Mouse (Mus musculus) limb, embryonic 13.5 days (tissue): ENCODE measurements around the gene Cd151. TPM values are rescaled to one million over a fixed set of nuclear protein-coding genes. Genes with fewer than 3 reads are reported as not detected.

Experiments used
- ATAC-seq: fragments of 200-750 bp; cut with Nextera tagmentation; 2 replicates; pipeline ENCODE4 v1.8.0; 2017; ENCODE audit warnings: low read depth, moderate number of reproducible peaks, moderate TSS enrichment; ENCODE audit not compliant: low FRiP score
- H3K27ac ChIP-seq: fragments of 300-500 bp; sonication (generic); 2 replicates; pipeline ENCODE4 v1.5.1; 2015; ENCODE audit warnings: inconsistent platforms, mild to moderate bottlenecking, moderate library complexity
- H3K27me3 ChIP-seq: fragments of 300-500 bp; sonication (generic); 2 replicates; pipeline ENCODE4 v1.6.1; 2015; ENCODE audit warnings: mild to moderate bottlenecking, inconsistent platforms
- H3K36me3 ChIP-seq: fragments of 300-500 bp; sonication (generic); 2 replicates; pipeline ENCODE4 v1.6.1; 2015; ENCODE audit warnings: inconsistent platforms, mild to moderate bottlenecking, moderate library complexity
- H3K4me1 ChIP-seq: fragments of 300-500 bp; sonication (generic); 2 replicates; pipeline ENCODE4 v1.6.1; 2015; ENCODE audit warnings: inconsistent platforms
- H3K4me2 ChIP-seq: fragments of 300-500 bp; sonication (generic); replicated peaks from 2 replicates; pipeline ENCODE4 v1.6.1; 2015; ENCODE audit warnings: inconsistent platforms, mild to moderate bottlenecking, moderate library complexity
- H3K4me3 ChIP-seq: fragments of 300-500 bp; sonication (generic); 2 replicates; pipeline ENCODE4 v1.5.1; 2015; ENCODE audit warnings: moderate library complexity, mild to moderate bottlenecking, inconsistent platforms
- H3K9ac ChIP-seq: fragments of 300-500 bp; sonication (generic); 2 replicates; pipeline ENCODE4 v1.6.1; 2015; ENCODE audit warnings: mild to moderate bottlenecking, inconsistent platforms
- H3K9me3 ChIP-seq: fragments of 300-500 bp; sonication (generic); 2 replicates; pipeline ENCODE4 v1.6.1; 2016; ENCODE audit warnings: inconsistent platforms
- WGBS: fragments of 180-500 bp; shearing (Covaris S2); methylation state at CpG from one replicate; pipeline ENCODE4 v1.1.7; 2015; 5-methylcytosine and 5-hydroxymethylcytosine counted together
- polyA plus RNA-seq: library from polyadenylated mRNA; unstranded; fragments of >200 nt; fragmentation: Nextera tagmentation; extraction: Ambion mirVana; gene quantifications from 2 replicates; pipeline ENCODE4 v1.2.1, GENCODE M21; 2015

Gene Cd151
- polyA plus RNA-seq, 1 experiment from 2014 or later: 14.6 TPM

DNA sequence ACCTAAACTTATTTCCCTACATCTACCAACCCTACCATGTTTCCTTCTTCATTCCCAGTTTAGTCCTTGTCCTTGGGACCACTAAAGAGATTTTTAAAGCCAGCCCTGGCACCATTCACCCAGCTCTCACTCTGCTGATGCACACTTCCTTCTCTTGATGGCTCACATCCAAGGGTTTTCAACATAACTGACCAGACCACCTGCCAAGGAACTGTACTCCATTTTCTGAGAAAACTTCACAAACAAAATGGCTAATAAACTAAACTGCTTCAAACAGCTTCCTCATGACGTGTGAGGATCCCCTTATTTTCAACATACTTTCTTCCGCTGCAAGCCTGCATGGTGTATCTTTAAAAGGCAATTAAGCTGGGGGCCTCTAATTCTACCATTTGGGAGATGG is 13.6 kb upstream of the Cd151 start:
- 57% methylated on average over 2 of the region's 2 CpGs for WGBS
- Histone ChIP-seq H3K36me3 (peaks cover 38% of the 10 kb centered on the region), H3K9me3 (no peaks in the 10 kb centered on the region), H3K4me1 (peaks cover 14% of the 10 kb centered on the region), H3K27me3 (peaks cover 5% of the 10 kb centered on the region; the same call in 1 of the 2 replicates), H3K27ac (no peak overlapping the region), H3K9ac (no peak overlapping the region), H3K4me2 (no peak overlapping the region), H3K4me3 (no peak overlapping the region)
- no peak for ATAC-seq

DNA sequence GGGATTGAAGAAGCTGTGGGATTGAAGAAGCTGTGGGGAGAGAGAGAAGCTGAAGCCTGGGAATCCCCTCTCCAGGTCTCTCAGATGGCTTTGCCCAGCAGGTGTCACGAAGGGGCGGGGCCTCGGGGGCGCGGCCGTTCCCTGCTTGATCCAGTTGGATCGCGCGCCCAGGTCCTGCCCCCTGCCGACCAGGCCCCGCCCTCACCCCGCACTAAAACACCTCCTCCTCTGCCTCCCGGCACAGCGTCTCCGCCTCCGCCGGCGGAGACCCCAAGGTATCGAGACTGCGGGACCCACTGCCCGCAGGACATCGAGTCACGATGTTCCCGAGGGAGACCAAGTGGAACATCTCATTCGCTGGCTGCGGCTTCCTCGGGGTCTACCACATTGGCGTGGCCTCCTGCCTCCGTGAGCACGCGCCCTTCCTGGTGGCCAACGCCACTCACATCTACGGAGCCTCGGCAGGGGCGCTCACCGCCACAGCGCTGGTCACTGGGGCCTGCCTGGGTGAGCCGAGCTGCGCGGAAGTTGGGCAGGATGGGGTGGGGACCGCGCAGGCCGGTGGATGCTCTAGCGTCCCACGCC is 12.1 kb upstream of the Cd151 start, which contains the start of gene Pnpla2:
Gene Pnpla2 (plus strand): TSS at position 232 of the 585 bp plus-strand sequence.
- Histone ChIP-seq H3K36me3 (peaks cover 27% of the 10 kb centered on the region), H3K9ac (peak within 1 kb of the TSS; percentile 72), H3K9me3 (no peaks in the 10 kb centered on the region), H3K4me2 (peak within 1 kb of the TSS; percentile 97), H3K27ac (peak within 1 kb of the TSS; percentile 17; the same call in 1 of the 2 replicates), H3K4me1 (peaks cover 9% of the 10 kb centered on the region), H3K4me3 (peak within 1 kb of the TSS; percentile 66), H3K27me3 (peaks cover 19% of the 10 kb centered on the region)
- peak; percentile 88 for ATAC-seq
- under 1% methylated on average over 45 of the region's 45 CpGs for WGBS

DNA sequence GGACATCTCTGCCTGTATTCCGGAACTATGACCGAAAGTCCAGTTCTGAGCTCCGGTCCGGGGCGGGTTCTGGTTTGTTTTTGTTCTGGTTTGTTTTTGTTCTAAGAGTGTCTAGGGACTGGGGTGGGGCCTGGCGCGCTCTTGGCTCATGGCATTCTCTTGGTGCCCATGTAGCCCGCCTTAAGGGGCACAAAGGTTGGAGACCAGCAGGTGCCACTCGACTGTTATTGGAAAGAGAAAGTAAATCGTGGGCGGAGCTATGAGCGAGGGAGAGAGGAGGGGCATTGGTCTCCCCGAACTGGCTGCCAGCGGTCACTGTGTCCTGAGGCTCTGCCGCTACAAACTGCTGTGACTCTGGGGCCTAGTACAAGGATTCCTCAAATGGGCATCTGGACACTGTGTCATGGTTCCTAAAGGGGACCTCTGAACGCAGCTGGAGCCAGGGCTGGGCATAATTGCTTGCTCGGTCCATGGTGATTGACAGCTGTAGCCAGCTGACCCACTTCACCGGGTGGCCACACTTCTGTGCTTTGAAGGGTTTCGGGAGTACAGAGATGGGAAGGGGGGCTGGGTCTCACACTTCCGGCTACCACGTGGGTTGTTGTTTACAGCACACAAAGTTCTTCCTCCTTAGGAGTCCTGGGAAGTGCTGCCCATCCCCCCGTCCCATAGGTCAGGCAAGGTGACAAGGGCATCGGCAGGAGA is 11.4 kb upstream of the Cd151 start:
- no peak for ATAC-seq
- H3K27me3 ChIP-seq: peaks cover 26% of the 10 kb centered on the region
- peaks cover 20% of the 10 kb centered on the region for H3K36me3 ChIP-seq
- 1% methylated on average over 23 of the region's 23 CpGs for WGBS
- H3K4me3 ChIP-seq: peak overlapping the region; percentile 66
- peaks cover 9% of the 10 kb centered on the region for H3K4me1 ChIP-seq
- H3K27ac ChIP-seq: peak overlapping the region; percentile 17; the same call in 1 of the 2 replicates
- no peaks in the 10 kb centered on the region for H3K9me3 ChIP-seq
- H3K9ac ChIP-seq: peak overlapping the region; percentile 72
- peak overlapping the region; percentile 97 for H3K4me2 ChIP-seq

DNA sequence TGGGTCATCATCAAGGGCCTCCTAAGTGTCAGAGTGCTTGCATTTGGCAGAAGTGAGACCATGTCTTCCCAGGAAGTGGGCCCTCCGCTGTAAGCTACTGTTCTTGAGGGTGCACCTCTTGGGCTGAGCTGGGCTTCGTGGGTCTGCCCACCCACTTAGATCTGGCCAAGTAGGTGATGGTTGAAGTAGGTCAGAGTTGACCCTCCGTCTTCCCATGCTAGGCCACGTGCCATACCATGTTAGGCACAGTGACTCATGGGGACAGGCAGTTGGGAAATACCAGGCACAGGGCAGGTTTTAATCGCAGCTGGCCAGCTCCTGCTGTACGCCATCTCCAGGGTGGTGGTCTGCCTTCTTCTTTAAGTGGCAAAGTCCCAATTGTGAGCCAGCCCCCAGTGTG is 10.5 kb upstream of the Cd151 start:
- Histone ChIP-seq H3K9ac (no peak overlapping the region), H3K4me1 (peaks cover 13% of the 10 kb centered on the region), H3K4me3 (no peak overlapping the region), H3K4me2 (peak overlapping the region; percentile 97), H3K36me3 (peaks cover 10% of the 10 kb centered on the region), H3K9me3 (no peaks in the 10 kb centered on the region), H3K27ac (no peak overlapping the region), H3K27me3 (peaks cover 36% of the 10 kb centered on the region)
- ATAC-seq: no peak
- WGBS: 88% methylated on average over 6 of the region's 6 CpGs

DNA sequence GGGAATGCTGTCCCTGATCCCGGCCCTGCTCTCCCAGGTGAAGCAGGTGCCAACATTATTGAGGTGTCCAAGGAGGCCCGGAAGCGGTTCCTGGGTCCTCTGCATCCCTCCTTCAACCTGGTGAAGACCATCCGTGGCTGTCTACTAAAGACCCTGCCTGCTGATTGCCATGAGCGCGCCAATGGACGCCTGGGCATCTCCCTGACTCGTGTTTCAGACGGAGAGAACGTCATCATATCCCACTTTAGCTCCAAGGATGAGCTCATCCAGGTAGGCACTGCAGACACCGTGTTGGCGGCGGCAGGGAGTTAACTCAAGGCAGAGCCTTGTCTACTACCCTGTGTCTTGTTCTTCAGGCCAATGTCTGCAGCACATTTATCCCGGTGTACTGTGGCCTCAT is 10.0 kb upstream of the Cd151 start:
- Histone ChIP-seq H3K9me3 (no peaks in the 10 kb centered on the region), H3K36me3 (peaks cover 5% of the 10 kb centered on the region), H3K27me3 (peaks cover 41% of the 10 kb centered on the region), H3K27ac (no peak overlapping the region), H3K4me2 (no peak overlapping the region), H3K4me1 (peaks cover 18% of the 10 kb centered on the region), H3K9ac (no peak overlapping the region), H3K4me3 (no peak overlapping the region)
- ATAC-seq: no peak
- WGBS: 92% methylated on average over 14 of the region's 14 CpGs

DNA sequence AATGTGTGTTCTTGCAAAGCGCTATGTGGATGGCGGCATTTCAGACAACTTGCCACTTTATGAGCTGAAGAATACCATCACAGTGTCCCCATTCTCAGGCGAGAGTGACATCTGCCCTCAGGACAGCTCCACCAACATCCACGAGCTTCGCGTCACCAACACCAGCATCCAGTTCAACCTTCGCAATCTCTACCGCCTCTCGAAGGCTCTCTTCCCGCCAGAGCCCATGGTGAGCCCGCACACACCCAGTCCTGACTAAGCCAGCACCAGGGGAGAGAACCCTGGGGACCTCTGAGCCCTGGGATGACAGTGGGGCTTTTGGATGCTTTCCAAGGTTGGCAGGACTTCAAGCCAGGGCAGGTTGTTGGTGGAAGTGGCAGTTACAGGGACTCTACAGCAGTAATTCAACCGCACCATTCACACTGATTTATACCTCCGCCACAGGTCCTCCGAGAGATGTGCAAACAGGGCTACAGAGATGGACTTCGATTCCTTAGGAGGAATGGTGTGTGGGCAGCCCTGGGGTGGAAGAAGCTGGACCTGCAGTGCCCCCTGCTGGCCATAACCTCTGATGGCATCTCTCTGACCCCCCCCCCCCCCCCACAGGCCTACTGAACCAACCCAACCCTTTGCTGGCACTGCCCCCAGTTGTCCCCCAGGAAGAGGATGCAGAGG is 9.1 kb upstream of the Cd151 start:
- no peak for ATAC-seq
- H3K4me2 ChIP-seq: no peak overlapping the region
- H3K9ac ChIP-seq: no peak overlapping the region
- 74% methylated on average over 15 of the region's 15 CpGs for WGBS
- H3K27ac ChIP-seq: no peak overlapping the region
- no peaks in the 10 kb centered on the region for H3K9me3 ChIP-seq
- peaks cover 22% of the 10 kb centered on the region for H3K4me1 ChIP-seq
- H3K4me3 ChIP-seq: no peak overlapping the region
- peaks cover 50% of the 10 kb centered on the region for H3K27me3 ChIP-seq
- H3K36me3 ChIP-seq: peaks cover 4% of the 10 kb centered on the region; the same call in 1 of the 2 replicates

DNA sequence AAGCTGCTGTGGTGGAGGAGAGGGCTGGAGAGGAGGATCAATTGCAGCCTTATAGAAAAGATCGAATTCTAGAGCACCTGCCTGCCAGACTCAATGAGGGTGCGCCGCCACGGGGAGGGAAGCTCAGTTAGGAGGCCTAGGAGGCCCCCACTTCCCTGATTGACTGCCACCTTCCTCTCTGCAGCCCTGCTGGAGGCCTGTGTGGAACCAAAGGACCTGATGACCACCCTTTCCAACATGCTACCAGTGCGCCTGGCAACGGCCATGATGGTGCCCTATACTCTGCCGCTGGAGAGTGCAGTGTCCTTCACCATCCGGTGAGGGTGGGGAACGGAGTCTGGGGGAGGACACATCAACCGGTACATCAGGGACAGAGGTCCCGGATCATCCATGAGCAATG is 8.5 kb upstream of the Cd151 start:
- Histone ChIP-seq H3K4me1 (peaks cover 22% of the 10 kb centered on the region), H3K4me3 (no peak overlapping the region), H3K27me3 (peaks cover 55% of the 10 kb centered on the region), H3K36me3 (peaks cover 4% of the 10 kb centered on the region; the same call in 1 of the 2 replicates), H3K9ac (no peak overlapping the region), H3K27ac (no peak overlapping the region), H3K9me3 (no peaks in the 10 kb centered on the region), H3K4me2 (no peak overlapping the region)
- no peak for ATAC-seq
- WGBS: 88% methylated on average over 11 of the region's 11 CpGs

DNA sequence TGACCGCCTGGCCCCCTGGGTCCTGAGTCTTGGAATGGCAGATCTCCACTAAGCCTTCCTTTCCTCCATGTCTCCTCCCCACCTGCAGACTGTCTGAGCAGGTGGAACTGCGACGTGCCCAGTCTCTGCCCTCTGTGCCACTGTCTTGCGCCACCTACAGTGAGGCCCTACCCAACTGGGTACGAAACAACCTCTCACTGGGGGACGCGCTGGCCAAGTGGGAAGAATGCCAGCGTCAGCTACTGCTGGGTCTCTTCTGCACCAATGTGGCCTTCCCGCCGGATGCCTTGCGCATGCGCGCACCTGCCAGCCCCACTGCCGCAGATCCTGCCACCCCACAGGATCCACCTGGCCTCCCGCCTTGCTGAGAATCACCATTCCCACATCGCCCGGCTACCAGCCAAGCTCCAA is 7.9 kb upstream of the Cd151 start:
- Histone ChIP-seq H3K9ac (no peak overlapping the region), H3K36me3 (peaks cover 4% of the 10 kb centered on the region; the same call in 1 of the 2 replicates), H3K4me3 (no peak overlapping the region), H3K27ac (no peak overlapping the region), H3K27me3 (peaks cover 62% of the 10 kb centered on the region), H3K4me2 (no peak overlapping the region), H3K9me3 (no peaks in the 10 kb centered on the region), H3K4me1 (peaks cover 28% of the 10 kb centered on the region)
- ATAC-seq: no peak
- WGBS: 87% methylated on average over 17 of the region's 17 CpGs

DNA sequence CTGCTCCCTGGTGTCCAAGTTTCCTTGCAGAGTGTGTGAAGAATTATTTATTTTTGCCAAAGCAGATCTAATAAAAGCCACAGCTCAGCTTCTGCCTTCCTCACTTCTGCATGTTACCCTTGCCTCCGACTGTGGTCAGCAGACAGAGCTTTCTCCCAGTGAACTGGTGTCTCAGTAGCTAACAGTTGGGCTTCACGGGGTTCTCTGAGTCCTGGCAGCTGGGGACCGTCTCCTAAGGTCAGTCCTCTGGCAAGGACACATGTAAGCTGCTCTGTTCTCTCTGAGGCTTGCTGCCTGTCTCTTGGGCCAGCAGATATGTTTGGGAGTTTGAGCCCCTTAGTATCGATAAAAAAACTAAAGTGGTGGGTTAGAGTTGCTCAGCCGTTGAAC is 7.2 kb upstream of the Cd151 start:
- Histone ChIP-seq H3K9ac (no peak overlapping the region), H3K4me1 (peaks cover 35% of the 10 kb centered on the region), H3K27me3 (peaks cover 69% of the 10 kb centered on the region), H3K4me2 (no peak overlapping the region), H3K27ac (no peak overlapping the region), H3K9me3 (no peaks in the 10 kb centered on the region), H3K36me3 (peaks cover 4% of the 10 kb centered on the region; the same call in 1 of the 2 replicates), H3K4me3 (no peak overlapping the region)
- WGBS: 67% methylated on average over 5 of the region's 5 CpGs
- ATAC-seq: no peak

DNA sequence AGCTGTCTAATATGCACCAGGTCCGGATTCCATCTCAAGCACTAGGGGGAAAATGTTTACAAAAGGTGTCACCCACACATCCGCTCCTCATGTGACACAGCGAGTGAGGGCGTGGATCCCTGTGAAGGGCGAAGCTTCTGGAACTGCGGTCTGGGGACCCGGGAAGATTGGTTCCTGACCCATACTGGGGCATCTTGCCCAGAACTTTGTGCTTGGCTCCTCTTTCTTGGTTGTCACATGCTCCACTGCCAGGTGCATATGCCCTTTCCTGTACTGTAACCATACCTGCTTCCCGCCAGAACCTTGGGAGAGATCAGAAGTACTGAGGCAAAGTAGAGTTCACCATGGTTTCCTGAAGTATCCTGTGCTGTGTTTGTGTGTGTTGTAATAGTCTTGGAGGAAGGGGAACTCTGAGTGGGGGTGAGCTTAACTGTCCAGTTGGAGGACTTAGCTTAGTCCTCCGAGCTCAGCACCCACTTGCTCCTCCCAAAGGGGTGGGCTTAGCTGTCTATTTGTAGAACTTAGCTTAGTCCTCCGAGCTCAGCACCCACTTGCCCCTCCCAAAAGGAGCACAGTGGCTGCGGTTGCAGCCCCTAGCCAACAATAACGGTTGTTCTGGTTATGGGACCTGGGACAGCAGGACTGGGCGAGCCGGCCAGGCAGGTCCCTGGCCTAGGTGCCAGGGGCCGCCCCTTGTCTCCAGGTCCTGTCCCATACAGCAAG is 6.6 kb upstream of the Cd151 start, which contains the start of gene Cracr2b:
Gene Cracr2b (plus strand): TSS at position 704 of the 723 bp plus-strand sequence.
- Histone ChIP-seq H3K4me3 (peak within 1 kb of the TSS; percentile 43), H3K9me3 (no peaks in the 10 kb centered on the region), H3K27ac (no peak within 1 kb of the TSS), H3K4me2 (peak within 1 kb of the TSS; percentile 71), H3K36me3 (peaks cover 4% of the 10 kb centered on the region; the same call in 1 of the 2 replicates), H3K9ac (peak within 1 kb of the TSS; percentile 63), H3K27me3 (peaks cover 74% of the 10 kb centered on the region), H3K4me1 (peaks cover 39% of the 10 kb centered on the region)
- no peak for ATAC-seq
- 69% methylated on average over 15 of the region's 15 CpGs for WGBS

DNA sequence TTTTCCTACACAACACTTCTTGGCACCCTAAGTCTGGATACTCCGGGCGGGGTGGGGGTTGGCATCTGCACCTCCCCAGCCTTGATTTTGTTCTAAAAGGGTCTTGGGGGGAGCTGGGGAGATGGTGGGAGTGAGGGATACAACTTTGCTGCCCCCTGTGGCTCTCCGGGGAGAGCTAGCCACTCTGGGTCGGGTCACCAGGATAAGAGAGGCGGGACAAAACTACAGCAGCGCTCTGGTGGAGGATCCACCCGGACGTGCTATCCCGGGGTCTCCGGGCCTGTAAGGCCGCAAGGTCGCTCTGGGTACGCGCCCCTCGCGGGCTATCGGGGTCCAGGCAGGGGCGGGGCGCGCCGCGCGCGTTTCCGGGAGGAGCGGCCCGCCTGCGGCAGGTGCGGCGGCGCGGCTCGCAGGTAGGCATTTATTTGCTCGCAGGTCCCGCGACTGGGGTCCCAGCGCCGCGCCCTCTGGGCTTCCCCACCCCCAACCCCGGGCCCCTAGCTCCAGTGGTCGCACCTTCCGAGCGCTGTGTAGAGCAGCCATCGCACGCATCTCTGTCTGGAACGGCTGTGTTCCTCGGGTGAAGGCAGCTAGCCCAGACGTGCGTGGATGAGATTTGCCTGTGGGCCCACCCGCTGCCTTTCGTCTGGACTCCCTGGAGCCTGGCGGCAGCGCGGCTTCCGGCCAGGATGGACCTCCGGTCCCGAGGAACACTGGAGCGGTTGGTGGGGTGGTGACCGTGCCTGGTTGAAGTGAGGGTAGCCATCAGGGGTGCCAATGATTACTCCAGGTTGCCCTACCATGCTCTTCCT is 5.5 kb upstream of the Cd151 start:
- 2% methylated on average over 59 of the region's 59 CpGs for WGBS
- peak overlapping the region; percentile 71 for H3K4me2 ChIP-seq
- H3K9ac ChIP-seq: peak overlapping the region; percentile 63
- H3K36me3 ChIP-seq: peaks cover 4% of the 10 kb centered on the region; the same call in 1 of the 2 replicates
- no peak overlapping the region for H3K27ac ChIP-seq
- H3K9me3 ChIP-seq: no peaks in the 10 kb centered on the region
- H3K4me3 ChIP-seq: peak overlapping the region; percentile 43
- H3K27me3 ChIP-seq: peaks cover 79% of the 10 kb centered on the region
- H3K4me1 ChIP-seq: peaks cover 40% of the 10 kb centered on the region
- ATAC-seq: no peak
